In the genomic region with DNA sequence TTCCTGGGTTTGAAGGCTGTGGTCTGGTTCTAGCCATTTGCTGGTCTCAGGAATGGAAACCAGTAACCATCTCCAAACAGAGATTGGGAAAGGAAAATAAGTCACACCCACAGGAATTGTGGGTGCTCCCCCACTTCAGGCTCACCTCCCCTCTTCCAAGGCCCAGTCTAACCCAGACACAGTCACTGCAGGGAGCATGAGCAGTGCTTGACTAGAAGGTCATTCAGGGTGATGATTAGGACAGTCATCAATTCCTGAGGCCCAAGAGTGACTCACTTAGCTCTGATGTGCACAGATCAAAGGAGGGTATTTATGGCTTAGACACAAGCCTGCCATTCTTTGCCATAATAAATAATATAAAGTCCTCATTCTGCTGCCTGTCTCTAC, we compare ENCODE assay signal across 8 mouse cellular contexts.
DNase-seq lines count a peak whose midpoint lies in the region; ATAC-seq and TF ChIP-seq lines count a peak whose summit lies in the region.
"Had no signal": no experiment of that assay in that cellular context is flagged by ENCODE, and none has a peak within 500 bp of the region (broad histone marks: within the 10 kb centered on the region; RNA-seq: fewer than 3 reads in every experiment).

No protein-coding gene starts in this region.

- TF ChIP-seq CTCF in embryonic fibroblast, embryonic 13.5 days (IDR thresholded peaks at IDR 0.05; ENCODE audit: borderline replicate concordance, insufficient read depth, low read length): no peak

- no peak for ATAC-seq in kidney, embryonic 15.5 days (replicated peaks; ENCODE audit: low FRiP score)

- no peak for DNase-seq in kidney, adult 18-20 months
- DNase-seq in 416B (ENCODE audit: low read depth) (peak; percentile 41), ES-CJ7 (ENCODE audit: low read depth, low spot score) (peak; percentile 22)
- DNase-seq in urinary bladder, postnatal 36 days (ENCODE audit: low spot score in 2 of 2): no peak
- no peak for DNase-seq in natural killer cell, adult 2 months (ENCODE audit: low spot score in 2 of 2)

- H3K36me3 ChIP-seq in kidney, embryonic 15.5 days: no peaks in the 10 kb centered on the region
- H3K36me3 ChIP-seq: neural tube, embryonic 12.5 days had no signal

- H3K4me1 ChIP-seq in kidney, embryonic 15.5 days: peaks cover 61% of the 10 kb centered on the region
- H3K4me1 ChIP-seq in embryonic fibroblast, embryonic 13.5 days (ENCODE audit: control insufficient read depth, insufficient read depth, low read length): peaks cover 14% of the 10 kb centered on the region
- H3K4me1 ChIP-seq: neural tube, embryonic 12.5 days had no signal

- H3K4me3 ChIP-seq in kidney, embryonic 15.5 days (replicated peaks): no peak overlapping the region
- H3K4me3 ChIP-seq in embryonic fibroblast, embryonic 13.5 days (ENCODE audit: insufficient read depth, low read length): no peak overlapping the region
- H3K4me3 ChIP-seq: neural tube, embryonic 12.5 days had no signal

- no peaks in the 10 kb centered on the region for H3K9me3 ChIP-seq in kidney, embryonic 15.5 days (replicated peaks)
- H3K9me3 ChIP-seq: neural tube, embryonic 12.5 days had no signal

- no peaks in the 10 kb centered on the region for H3K27me3 ChIP-seq in kidney, embryonic 15.5 days
- H3K27me3 ChIP-seq: neural tube, embryonic 12.5 days had no signal

- H3K4me2 ChIP-seq in kidney, embryonic 15.5 days: no peak overlapping the region

- no peak overlapping the region for H3K9ac ChIP-seq in kidney, embryonic 15.5 days
- H3K9ac ChIP-seq: neural tube, embryonic 12.5 days had no signal

- no peak for TF ChIP-seq POLR2A in embryonic fibroblast, embryonic 13.5 days (IDR thresholded peaks at IDR 0.05; ENCODE audit: low read depth, low read length)

- 0 out of 2 replicates have a peak overlapping the region, but pooled peaks have one; percentile 39 for H3K27ac ChIP-seq in kidney, embryonic 15.5 days
- peak overlapping the region; percentile 45 for H3K27ac ChIP-seq in embryonic fibroblast, embryonic 13.5 days (ENCODE audit: insufficient read depth, low read length)
- H3K27ac ChIP-seq: neural tube, embryonic 12.5 days had no signal

Comparison
In these comparisons a context has a peak if more than half of its experiments do, and no peak if none do; other contexts are left out.
1. DNase-seq: peak in 416B (single experiment) and ES-CJ7 (single experiment); none in kidney, adult 18-20 months (single experiment), urinary bladder, postnatal 36 days (0 of 2) and natural killer cell, adult 2 months (0 of 2).